Mouse (Mus musculus): ENCODE measurements at regions not wholly inside any gene's neighbourhood (a gene's known extent, or its start where the extent isn't known, plus 50 kb on each side); places are given as distances from the start of the nearest gene placed in this dataset.

GRCm38 (mm10) chr13:43939375-43939774, 154.8 kb downstream of the Cd83 start:
- TF ChIP-seq CTCF (IDR thresholded peaks at IDR 0.05; ENCODE audit: low read depth) (no peak), EP300 (optimal IDR thresholded peaks at IDR 0.05) (no peak)
- ATAC-seq (ENCODE audit: low FRiP score, low TSS enrichment): no peak
- Histone ChIP-seq H3K36me3 (ENCODE audit: control insufficient read depth, insufficient read depth, low read length) (no peaks in the 10 kb centered on the region), H3K27ac (replicated peaks) (no peak overlapping the region), H3K4me2 (replicated peaks; ENCODE audit: low read depth) (no peak overlapping the region), H3K27me3 (ENCODE audit: control insufficient read depth, insufficient read depth, low read length) (no peaks in the 10 kb centered on the region), H3K4me1 (replicated peaks; ENCODE audit: control insufficient read depth, insufficient read depth) (no peaks in the 10 kb centered on the region), H3K9ac (ENCODE audit: low read length) (no peak overlapping the region), H3K4me3 (ENCODE audit: low read depth, low read length) (no peak overlapping the region), H3K9me3 (ENCODE audit: control insufficient read depth, low read length) (no peaks in the 10 kb centered on the region)
- DNase-seq (ENCODE audit: low spot score): no peak
- 63% methylated on average over 4 of the region's 4 CpGs for WGBS

DNA sequence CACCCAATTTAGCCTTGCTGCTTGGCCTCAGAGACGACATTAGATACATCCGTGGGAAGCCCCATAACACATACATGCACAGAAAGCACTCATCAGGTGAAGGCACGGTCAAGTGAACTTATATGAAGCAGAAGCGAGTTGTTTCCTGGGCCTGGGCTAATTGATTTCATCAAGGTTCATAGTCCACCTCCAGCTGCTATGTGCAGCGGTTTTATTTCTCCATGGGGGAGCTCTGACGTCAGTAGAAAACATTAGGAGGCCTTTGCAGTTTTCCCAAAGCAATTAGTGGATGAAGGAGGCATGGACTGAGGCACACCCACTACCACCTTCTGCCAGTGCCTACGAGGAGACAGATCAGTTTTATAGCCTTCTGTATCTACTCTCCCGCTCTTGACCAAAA, 157.2 kb downstream of the Cd83 start:
- no peak for ATAC-seq (ENCODE audit: low FRiP score, low TSS enrichment)
- no peaks in the 10 kb centered on the region for H3K4me1 ChIP-seq (replicated peaks; ENCODE audit: control insufficient read depth, insufficient read depth)
- no peak overlapping the region for H3K9ac ChIP-seq (ENCODE audit: low read length)
- H3K27me3 ChIP-seq (ENCODE audit: control insufficient read depth, insufficient read depth, low read length): no peaks in the 10 kb centered on the region
- H3K4me2 ChIP-seq (replicated peaks; ENCODE audit: low read depth): no peak overlapping the region
- H3K27ac ChIP-seq (replicated peaks): no peak overlapping the region
- H3K9me3 ChIP-seq (ENCODE audit: control insufficient read depth, low read length): no peaks in the 10 kb centered on the region
- DNase-seq (ENCODE audit: low spot score): no peak
- H3K4me3 ChIP-seq (ENCODE audit: low read depth, low read length): no peak overlapping the region
- TF ChIP-seq CTCF (IDR thresholded peaks at IDR 0.05; ENCODE audit: low read depth) (no peak), EP300 (optimal IDR thresholded peaks at IDR 0.05) (no peak)
- H3K36me3 ChIP-seq (ENCODE audit: control insufficient read depth, insufficient read depth, low read length): no peaks in the 10 kb centered on the region
- 58% methylated on average over 8 of the region's 8 CpGs for whole genome bisulfite sequencing

DNA sequence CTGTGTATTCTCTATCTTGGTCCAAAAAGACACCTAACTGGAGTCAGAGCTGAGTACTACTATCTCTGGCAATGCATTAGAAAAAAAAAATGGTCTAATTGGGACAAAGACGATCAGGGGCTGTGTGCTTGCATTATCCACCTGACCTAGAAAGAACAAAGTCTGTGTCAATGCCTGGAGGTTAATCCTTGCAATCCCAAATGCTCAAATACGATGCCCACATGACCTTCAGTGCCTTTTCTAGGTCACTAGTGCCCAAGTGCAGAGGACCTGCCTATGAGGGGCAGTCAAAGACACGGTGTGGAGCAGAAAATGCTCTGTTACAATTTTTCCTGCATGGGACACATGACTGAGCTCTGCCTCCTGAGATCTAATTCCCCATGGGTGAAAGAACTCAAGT, 164.0 kb downstream of the Cd83 start:
- Histone ChIP-seq H3K36me3 (ENCODE audit: control insufficient read depth, insufficient read depth, low read length) (no peaks in the 10 kb centered on the region), H3K27me3 (ENCODE audit: control insufficient read depth, insufficient read depth, low read length) (no peaks in the 10 kb centered on the region), H3K4me3 (ENCODE audit: low read depth, low read length) (no peak overlapping the region), H3K4me1 (replicated peaks; ENCODE audit: control insufficient read depth, insufficient read depth) (no peaks in the 10 kb centered on the region), H3K9ac (ENCODE audit: low read length) (no peak overlapping the region), H3K27ac (replicated peaks) (no peak overlapping the region), H3K4me2 (replicated peaks; ENCODE audit: low read depth) (no peak overlapping the region), H3K9me3 (ENCODE audit: control insufficient read depth, low read length) (no peaks in the 10 kb centered on the region)
- 78% methylated on average over 3 of the region's 3 CpGs for WGBS
- TF ChIP-seq CTCF (IDR thresholded peaks at IDR 0.05; ENCODE audit: low read depth): no peak
- TF ChIP-seq EP300 (optimal IDR thresholded peaks at IDR 0.05): no peak
- ATAC-seq (ENCODE audit: low FRiP score, low TSS enrichment) (no peak), DNase-seq (ENCODE audit: low spot score) (no peak)

GRCm38 (mm10) chr13:43949740-43950643, 165.4 kb downstream of the Cd83 start:
- WGBS: 43% methylated on average over 15 of the region's 15 CpGs
- DNase-seq (ENCODE audit: low spot score) (no peak), ATAC-seq (ENCODE audit: low FRiP score, low TSS enrichment) (no peak)
- Histone ChIP-seq H3K4me2 (replicated peaks; ENCODE audit: low read depth) (no peak overlapping the region), H3K9ac (ENCODE audit: low read length) (no peak overlapping the region), H3K27me3 (ENCODE audit: control insufficient read depth, insufficient read depth, low read length) (no peaks in the 10 kb centered on the region), H3K4me3 (ENCODE audit: low read depth, low read length) (no peak overlapping the region), H3K4me1 (replicated peaks; ENCODE audit: control insufficient read depth, insufficient read depth) (no peaks in the 10 kb centered on the region), H3K9me3 (ENCODE audit: control insufficient read depth, low read length) (no peaks in the 10 kb centered on the region), H3K36me3 (ENCODE audit: control insufficient read depth, insufficient read depth, low read length) (no peaks in the 10 kb centered on the region), H3K27ac (replicated peaks) (no peak overlapping the region)
- no peak for TF ChIP-seq CTCF (IDR thresholded peaks at IDR 0.05; ENCODE audit: low read depth)
- TF ChIP-seq EP300 (optimal IDR thresholded peaks at IDR 0.05): no peak

GRCm38 (mm10) chr13:43952491-43952890, 167.9 kb downstream of the Cd83 start:
- no peaks in the 10 kb centered on the region for H3K27me3 ChIP-seq (ENCODE audit: control insufficient read depth, insufficient read depth, low read length)
- ATAC-seq (ENCODE audit: low FRiP score, low TSS enrichment): no peak
- TF ChIP-seq CTCF (IDR thresholded peaks at IDR 0.05; ENCODE audit: low read depth) (no peak), EP300 (optimal IDR thresholded peaks at IDR 0.05) (no peak)
- H3K36me3 ChIP-seq (ENCODE audit: control insufficient read depth, insufficient read depth, low read length): no peaks in the 10 kb centered on the region
- H3K9me3 ChIP-seq (ENCODE audit: control insufficient read depth, low read length): no peaks in the 10 kb centered on the region
- no peak overlapping the region for H3K9ac ChIP-seq (ENCODE audit: low read length)
- H3K4me2 ChIP-seq (replicated peaks; ENCODE audit: low read depth): no peak overlapping the region
- no peaks in the 10 kb centered on the region for H3K4me1 ChIP-seq (replicated peaks; ENCODE audit: control insufficient read depth, insufficient read depth)
- no peak overlapping the region for H3K4me3 ChIP-seq (ENCODE audit: low read depth, low read length)
- H3K27ac ChIP-seq (replicated peaks): no peak overlapping the region
- WGBS: 54% methylated on average over 4 of the region's 4 CpGs
- no peak for DNase-seq (ENCODE audit: low spot score)

DNA sequence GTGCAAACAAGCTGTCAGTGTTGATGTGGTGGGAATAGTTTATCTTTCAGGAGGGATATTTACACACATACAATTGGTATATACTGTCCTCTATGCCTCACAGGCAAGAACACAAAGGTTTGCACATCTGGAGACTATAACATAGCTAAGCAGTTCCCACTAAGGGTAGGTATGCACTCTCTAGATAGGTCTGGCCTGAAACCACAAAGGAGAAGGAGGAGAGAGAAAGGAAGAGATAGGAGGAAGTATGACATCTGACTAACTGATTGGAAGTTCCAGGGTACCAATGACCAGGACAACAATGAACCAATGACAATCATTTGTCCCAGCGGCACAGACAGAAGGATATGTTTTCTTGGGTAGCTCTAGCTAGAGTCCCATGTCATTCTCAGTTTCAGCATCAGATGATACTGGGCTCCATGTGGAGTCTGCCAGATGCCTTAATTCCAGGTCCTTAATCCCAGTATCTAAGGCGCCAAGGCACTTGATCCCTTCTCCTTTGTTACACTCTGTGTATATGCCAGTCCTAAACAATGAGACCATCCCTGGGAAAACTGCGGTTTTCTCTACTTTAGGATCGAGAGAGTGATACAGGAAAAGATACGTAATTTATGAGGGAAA, 168.5 kb downstream of the Cd83 start:
- Histone ChIP-seq H3K9me3 (ENCODE audit: control insufficient read depth, low read length) (no peaks in the 10 kb centered on the region), H3K9ac (ENCODE audit: low read length) (no peak overlapping the region), H3K4me2 (replicated peaks; ENCODE audit: low read depth) (no peak overlapping the region), H3K27me3 (ENCODE audit: control insufficient read depth, insufficient read depth, low read length) (no peaks in the 10 kb centered on the region), H3K27ac (replicated peaks) (no peak overlapping the region), H3K4me3 (ENCODE audit: low read depth, low read length) (no peak overlapping the region), H3K4me1 (replicated peaks; ENCODE audit: control insufficient read depth, insufficient read depth) (no peaks in the 10 kb centered on the region), H3K36me3 (ENCODE audit: control insufficient read depth, insufficient read depth, low read length) (no peaks in the 10 kb centered on the region)
- DNase-seq (ENCODE audit: low spot score) (no peak), ATAC-seq (ENCODE audit: low FRiP score, low TSS enrichment) (no peak)
- WGBS: 81% methylated on average over 5 of the region's 5 CpGs
- no peak for TF ChIP-seq EP300 (optimal IDR thresholded peaks at IDR 0.05)
- no peak for TF ChIP-seq CTCF (IDR thresholded peaks at IDR 0.05; ENCODE audit: low read depth)

All from stomach, postnatal 0 days (tissue).